24 mouse cellular contexts compared by ENCODE assay signal in the genomic region with DNA sequence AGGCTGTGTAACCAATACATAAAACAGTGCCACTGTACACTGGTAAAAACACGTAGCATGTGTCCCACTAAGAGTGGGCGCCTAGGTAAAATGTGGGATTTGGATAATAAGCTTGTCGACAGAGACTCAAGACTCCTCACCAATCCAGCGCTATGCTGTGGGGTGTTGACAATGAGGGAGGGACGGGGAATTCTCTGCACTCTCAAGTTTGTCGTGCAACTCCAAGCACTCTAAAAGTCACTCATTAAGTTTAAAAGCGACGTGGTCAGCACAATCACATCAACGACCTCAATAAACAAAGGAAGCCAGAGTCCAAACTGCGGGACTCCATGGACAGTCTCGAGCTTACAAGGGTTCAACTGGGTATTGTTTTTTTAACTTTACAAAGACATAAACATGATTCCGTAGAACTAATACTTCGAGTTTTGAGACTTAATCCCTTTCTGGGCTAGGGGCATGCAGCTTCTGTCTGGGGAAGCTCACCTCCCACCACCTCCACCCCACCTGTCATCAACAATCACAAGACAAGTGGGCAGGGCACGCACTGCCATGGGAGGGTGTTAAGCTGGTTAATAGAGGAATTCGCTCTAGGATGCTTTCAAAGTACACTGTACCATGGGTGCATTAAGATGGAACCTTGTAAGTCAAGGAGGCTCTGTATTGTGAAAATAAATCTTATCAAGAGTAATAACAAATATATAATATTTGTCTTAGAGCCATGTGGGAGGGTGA. TPM values are rescaled to one million over a fixed set of nuclear protein-coding genes. Genes with fewer than 3 reads are reported as not detected.
DNase-seq lines count a peak whose midpoint lies in the region; ATAC-seq and TF ChIP-seq lines count a peak whose summit lies in the region.
"Had no signal": no experiment of that assay in that cellular context is flagged by ENCODE, and none has a peak within 500 bp of the region (broad histone marks: within the 10 kb centered on the region; RNA-seq: fewer than 3 reads in every experiment).

No protein-coding gene starts in this region.

- H3K9ac ChIP-seq in heart, embryonic 15.5 days, result no peak overlapping the region
- H3K9ac ChIP-seq: embryonic facial prominence, embryonic 13.5 days; forebrain, embryonic 12.5 days; hindbrain, embryonic 14.5 days had no signal

- no peak for TF ChIP-seq POLR2A in kidney, adult 2 months (IDR thresholded peaks at IDR 0.05; ENCODE audit: low read depth, low read length)

- intact Hi-C loops in heart, postnatal 14 days (cut with DNase I), result loop anchor here (10.0 kb wide), 1 partner anchor 338 kb away; no protein-coding TSS in a partner anchor

- DNase-seq in heart, embryonic 10.5 days (ENCODE audit: low spot score), result no peak
- no peak for DNase-seq in heart, postnatal 14 days
- no peak for DNase-seq in heart, postnatal 4 days
- peak; percentile 37 for DNase-seq in kidney, adult 2 months
- no peak for DNase-seq in kidney, adult 18-20 months
- no peak for DNase-seq in testis, postnatal 10 days (ENCODE audit: low spot score)
- DNase-seq: adrenal gland, postnatal 14 days; B cell, adult 2 months; cerebellum, adult 18-20 months; cerebellum, adult 9-11 months; cerebellum, postnatal 36 days; gastrocnemius, postnatal 10 days had no signal

- no peak for TF ChIP-seq CTCF in kidney, adult 2 months (conservative IDR thresholded peaks at IDR 0.05; ENCODE audit: insufficient read depth, insufficient read length, low read depth, low read length)
- TF ChIP-seq CTCF in C2C12 (IDR thresholded peaks at IDR 0.05; ENCODE audit: control insufficient read depth, insufficient read depth, insufficient read length), result no peak

- ATAC-seq in heart, embryonic 15.5 days (replicated peaks; ENCODE audit: insufficient number of reproducible peaks, insufficient read depth, low FRiP score, low read depth), result no peak
- ATAC-seq: forebrain, embryonic 16.5 days; intestine, postnatal 0 days had no signal

- no peaks in the 10 kb centered on the region for H3K79me3 ChIP-seq in C2C12 (ENCODE audit: low read depth)

- 41% methylated on average over 15 of the region's 15 CpGs for WGBS in heart, embryonic 10.5 days
- WGBS in heart, embryonic 15.5 days, result 40% methylated on average over 15 of the region's 15 CpGs
- WGBS in kidney, adult 2 months, result 46% methylated on average over 15 of the region's 15 CpGs

- no peak overlapping the region for H3ac ChIP-seq in C2C12 (ENCODE audit: control insufficient read depth, insufficient read length, low read depth)

- H3K79me2 ChIP-seq in C2C12 (ENCODE audit: control insufficient read depth, insufficient read depth), result no peaks in the 10 kb centered on the region

- no peak overlapping the region for H3K4me2 ChIP-seq in heart, embryonic 15.5 days
- H3K4me2 ChIP-seq: embryonic facial prominence, embryonic 13.5 days; forebrain, embryonic 12.5 days; hindbrain, embryonic 14.5 days had no signal

- H3K4me3 ChIP-seq in heart, embryonic 10.5 days, result no peak overlapping the region
- H3K4me3 ChIP-seq in heart, embryonic 15.5 days, result no peak overlapping the region
- H3K4me3 ChIP-seq in kidney, adult 2 months (ENCODE audit: insufficient read depth, low read depth, low read length), result no peak overlapping the region
- H3K4me3 ChIP-seq in C2C12 (ENCODE audit: insufficient read depth, poor library complexity, severe bottlenecking), result no peak overlapping the region
- H3K4me3 ChIP-seq: embryonic facial prominence, embryonic 13.5 days; forebrain, embryonic 12.5 days; hindbrain, embryonic 10.5 days had no signal

- H3K27ac ChIP-seq in heart, embryonic 10.5 days, result peak overlapping the region; percentile 72
- H3K27ac ChIP-seq in heart, embryonic 15.5 days, result peak overlapping the region; percentile 42
- H3K27ac ChIP-seq in kidney, adult 2 months (ENCODE audit: insufficient read depth, low read depth, low read length), result no peak overlapping the region
- H3K27ac ChIP-seq: embryonic facial prominence, embryonic 13.5 days; forebrain, embryonic 12.5 days; hindbrain, embryonic 10.5 days; hindbrain, embryonic 14.5 days had no signal

- H3K9me3 ChIP-seq in heart, embryonic 10.5 days, result no peaks in the 10 kb centered on the region
- no peaks in the 10 kb centered on the region for H3K9me3 ChIP-seq in heart, embryonic 15.5 days (replicated peaks)
- H3K9me3 ChIP-seq: embryonic facial prominence, embryonic 13.5 days; forebrain, embryonic 12.5 days; hindbrain, embryonic 10.5 days had no signal

- H3K27me3 ChIP-seq in heart, embryonic 10.5 days (ENCODE audit: insufficient read depth, poor library complexity, severe bottlenecking), result no peaks in the 10 kb centered on the region
- H3K27me3 ChIP-seq in heart, embryonic 15.5 days, result no peaks in the 10 kb centered on the region
- H3K27me3 ChIP-seq in kidney, adult 2 months (replicated peaks; ENCODE audit: control insufficient read depth, insufficient read depth, low read length), result no peaks in the 10 kb centered on the region
- no peaks in the 10 kb centered on the region for H3K27me3 ChIP-seq in C2C12 (ENCODE audit: control insufficient read depth, insufficient read depth, insufficient read length)
- H3K27me3 ChIP-seq: embryonic facial prominence, embryonic 13.5 days; forebrain, embryonic 12.5 days had no signal

- peaks cover 18% of the 10 kb centered on the region for H3K4me1 ChIP-seq in heart, embryonic 10.5 days
- peaks cover 14% of the 10 kb centered on the region for H3K4me1 ChIP-seq in heart, embryonic 15.5 days (replicated peaks)
- H3K4me1 ChIP-seq in kidney, adult 2 months (ENCODE audit: control insufficient read depth, insufficient read depth, low read length), result no peaks in the 10 kb centered on the region
- H3K4me1 ChIP-seq: forebrain, embryonic 12.5 days had no signal

- H3K36me3 ChIP-seq in heart, embryonic 10.5 days, result no peaks in the 10 kb centered on the region
- H3K36me3 ChIP-seq in heart, embryonic 15.5 days, result no peaks in the 10 kb centered on the region
- no peaks in the 10 kb centered on the region for H3K36me3 ChIP-seq in kidney, adult 2 months (ENCODE audit: control insufficient read depth, insufficient read depth, low read length)
- no peaks in the 10 kb centered on the region for H3K36me3 ChIP-seq in C2C12 (ENCODE audit: control insufficient read depth, insufficient read depth)
- H3K36me3 ChIP-seq: embryonic facial prominence, embryonic 13.5 days; forebrain, embryonic 12.5 days; hindbrain, embryonic 10.5 days had no signal

TF ChIP-seq in C2C12, 6 proteins besides CTCF, POLR2A, EP300 and RAD21:
- TF ChIP-seq MYOG (IDR thresholded peaks at IDR 0.05; ENCODE audit: control insufficient read depth, extremely low read depth, insufficient read length), result no peak
- no peak for TF ChIP-seq MAX (IDR thresholded peaks at IDR 0.05)
- TF ChIP-seq FOSL1 (IDR thresholded peaks at IDR 0.05; ENCODE audit: insufficient read depth, low read length, poor library complexity, severe bottlenecking), result no peak
- TF ChIP-seq MYOD1 (IDR thresholded peaks at IDR 0.05; ENCODE audit: control insufficient read depth, insufficient read length, low read depth), result peak; percentile 14

RNA-seq across cellular contexts. Expression of gene Apobec4, which starts 7.1 kb away (rescaled TPM):
- polyA plus RNA-seq in heart, embryonic 10.5 days (2016; fragmentation: Nextera tagmentation; extraction: Ambion mirVana), result not detected in 2 replicates
- total RNA-seq in heart, postnatal 14 days (2021), result not detected
- polyA plus RNA-seq in heart, embryonic 15.5 days (2015; fragmentation: Nextera tagmentation; extraction: Ambion mirVana), result not detected in 2 replicates
- total RNA-seq in heart, postnatal 4 days (2021), result not detected
- not detected in 2 replicates for polyA plus RNA-seq in kidney, adult 2 months (2012; rRNA removed)
- polyA plus RNA-seq in C2C12 (2012; fragmentation: generic; extraction: Trizol), result not detected
- total RNA-seq: adrenal gland, postnatal 14 days; gastrocnemius, postnatal 10 days; gastrocnemius, postnatal 4 days; MEL had no signal
- polyA plus RNA-seq: embryonic facial prominence, embryonic 13.5 days; forebrain, embryonic 12.5 days; frontal cortex, adult 2 months; heart, embryonic 14.5 days; hindbrain, embryonic 10.5 days; intestine, postnatal 0 days had no signal

RNA-seq across cellular contexts. Expression of gene Rgl1, which starts 22.9 kb away (rescaled TPM):
- polyA plus RNA-seq in heart, embryonic 10.5 days (2016; fragmentation: Nextera tagmentation; extraction: Ambion mirVana), result 51.2 and 58.3 TPM in 2 replicates
- 10 to 100 TPM; 51.7 to 51.8 TPM for total RNA-seq in heart, postnatal 14 days (2021)
- polyA plus RNA-seq in heart, embryonic 15.5 days (2015; fragmentation: Nextera tagmentation; extraction: Ambion mirVana), result 54.7 and 64.6 TPM in 2 replicates
- 10 to 100 TPM; 70.8 to 73.7 TPM for total RNA-seq in heart, postnatal 4 days (2021)
- polyA plus RNA-seq in kidney, adult 2 months (2012; rRNA removed), result 68.4 and 73.2 TPM in 2 replicates
- 7.6 TPM for polyA plus RNA-seq in C2C12 (2012; fragmentation: generic; extraction: Trizol)

RNA-seq across cellular contexts. Expression of gene Arpc5, which starts 23.1 kb away (rescaled TPM):
- polyA plus RNA-seq in heart, embryonic 10.5 days (2016; fragmentation: Nextera tagmentation; extraction: Ambion mirVana), result 238 and 256 TPM in 2 replicates
- total RNA-seq in heart, postnatal 14 days (2021), result 10 to 100 TPM; 53.0 to 57.9 TPM
- polyA plus RNA-seq in heart, embryonic 15.5 days (2015; fragmentation: Nextera tagmentation; extraction: Ambion mirVana), result 189 and 199 TPM in 2 replicates
- total RNA-seq in heart, postnatal 4 days (2021), result 100 to 1,000 TPM in 1 of 2 experiments, 10 to 100 TPM in 1; 98.7 to 103 TPM
- 67.4 and 67.5 TPM in 2 replicates for polyA plus RNA-seq in kidney, adult 2 months (2012; rRNA removed)
- 124 TPM for polyA plus RNA-seq in C2C12 (2012; fragmentation: generic; extraction: Trizol)

RNA-seq across cellular contexts. Expression of gene Ncf2, which starts 56.7 kb away (rescaled TPM):
- 2.0 and 3.5 TPM in 2 replicates for polyA plus RNA-seq in heart, embryonic 10.5 days (2016; fragmentation: Nextera tagmentation; extraction: Ambion mirVana)
- 1 to 10 TPM; 3.9 to 5.1 TPM for total RNA-seq in heart, postnatal 14 days (2021)
- polyA plus RNA-seq in heart, embryonic 15.5 days (2015; fragmentation: Nextera tagmentation; extraction: Ambion mirVana), result 3.3 and 5.8 TPM in 2 replicates
- total RNA-seq in heart, postnatal 4 days (2021), result 1 to 10 TPM; 2.1 to 3.0 TPM
- polyA plus RNA-seq in kidney, adult 2 months (2012; rRNA removed), result 2.6 and 4.2 TPM in 2 replicates
- 0.04 TPM for polyA plus RNA-seq in C2C12 (2012; fragmentation: generic; extraction: Trizol)
